Mouse (Mus musculus): ENCODE results near the gene Fstl4.

GRCm38 (mm10) chr11:52890156-52890555, 125.7 kb downstream of the Fstl4 start:
- TF ChIP-seq CTCF (IDR thresholded peaks at IDR 0.05; ENCODE audit: extremely low read depth, insufficient read depth, insufficient read length, insufficient replicate concordance) (no peak), POLR2A (IDR thresholded peaks at IDR 0.05; ENCODE audit: low read depth, low read length) (no peak)

Data from spleen, adult 2 months (tissue).